Mouse (Mus musculus) forebrain, embryonic 16.5 days (tissue): ENCODE measurements at regions not wholly inside any gene's neighbourhood (a gene's known extent, or its start where the extent isn't known, plus 50 kb on each side); places are given as distances from the start of the nearest gene placed in this dataset.

ENCODE experiments used
- ATAC-seq: fragments of 200-750 bp; cut with Nextera tagmentation; 2 replicates; pipeline ENCODE4 v1.8.0; 2017; ENCODE audit warnings: mild to moderate bottlenecking, moderate library complexity
- H3K27ac ChIP-seq: fragments of 300-500 bp; sonication (generic); 2 replicates; pipeline ENCODE4 v1.5.1; 2014; ENCODE audit warnings: low read length, control low read depth
- H3K27me3 ChIP-seq: fragments of 300-500 bp; sonication (generic); replicated peaks from 2 replicates; pipeline ENCODE4 v1.6.1; 2014; ENCODE audit warnings: low read length; ENCODE audit not compliant: control insufficient read depth, insufficient read depth
- H3K36me3 ChIP-seq: fragments of 300-500 bp; sonication (generic); 2 replicates; pipeline ENCODE4 v1.6.1; 2014; ENCODE audit not compliant: control insufficient read depth, insufficient read depth
- H3K4me1 ChIP-seq: fragments of 300-500 bp; sonication (generic); replicated peaks from 2 replicates; pipeline ENCODE4 v1.6.1; 2014; ENCODE audit warnings: low read length; ENCODE audit not compliant: control insufficient read depth, insufficient read depth
- H3K4me2 ChIP-seq: fragments of 300-500 bp; sonication (generic); 2 replicates; pipeline ENCODE4 v1.6.1; 2014; ENCODE audit warnings: mild to moderate bottlenecking, low read length, control low read depth
- H3K4me3 ChIP-seq: fragments of 300-500 bp; sonication (generic); replicated peaks from 2 replicates; pipeline ENCODE4 v1.5.1; 2014; ENCODE audit warnings: mild to moderate bottlenecking, low read length, control low read depth
- H3K9ac ChIP-seq: fragments of 300-500 bp; sonication (generic); replicated peaks from 2 replicates; pipeline ENCODE4 v1.6.1; 2014; ENCODE audit warnings: low read depth, low read length, control low read depth
- H3K9me3 ChIP-seq: fragments of 300-500 bp; sonication (generic); 2 replicates; pipeline ENCODE4 v1.6.1; 2016; ENCODE audit warnings: low read length; ENCODE audit not compliant: control insufficient read depth
- WGBS: fragments of 180-500 bp; shearing (Covaris S2); extraction: QIAGEN DNeasy Blood & Tissue Kit; methylation state at CpG from one replicate; pipeline ENCODE4 v1.1.7; 2014; 5-methylcytosine and 5-hydroxymethylcytosine counted together

DNA sequence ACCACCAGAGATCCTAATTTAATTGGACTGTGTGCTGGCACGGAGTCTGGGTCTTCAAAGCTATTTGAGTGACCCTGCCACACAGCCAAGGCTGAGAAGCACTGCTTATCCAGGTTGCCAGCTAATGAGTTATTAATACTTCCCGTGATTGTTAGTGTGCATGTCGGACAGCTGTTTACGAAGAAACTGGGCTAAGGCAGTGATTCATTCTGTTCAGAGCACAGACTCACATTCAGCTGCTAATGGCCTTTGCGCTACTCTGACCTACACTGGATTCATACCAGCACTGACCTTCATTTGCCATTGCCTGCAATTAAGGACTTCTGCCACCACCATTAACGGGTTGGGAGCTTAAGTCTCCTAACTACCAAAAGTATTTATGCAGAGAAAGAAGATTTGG is 156.7 kb upstream of the Dppa4 start:
- H3K27ac ChIP-seq = no peak overlapping the region
- H3K27me3 ChIP-seq = no peaks in the 10 kb centered on the region
- H3K9ac ChIP-seq = no peak overlapping the region
- ATAC-seq = peak; percentile 40; the same call in 1 of the 2 replicates
- 36% methylated on average over 6 of the region's 6 CpGs for WGBS
- no peak overlapping the region for H3K4me2 ChIP-seq
- H3K9me3 ChIP-seq = no peaks in the 10 kb centered on the region
- H3K4me3 ChIP-seq = no peak overlapping the region
- no peaks in the 10 kb centered on the region for H3K36me3 ChIP-seq
- H3K4me1 ChIP-seq = no peaks in the 10 kb centered on the region

DNA sequence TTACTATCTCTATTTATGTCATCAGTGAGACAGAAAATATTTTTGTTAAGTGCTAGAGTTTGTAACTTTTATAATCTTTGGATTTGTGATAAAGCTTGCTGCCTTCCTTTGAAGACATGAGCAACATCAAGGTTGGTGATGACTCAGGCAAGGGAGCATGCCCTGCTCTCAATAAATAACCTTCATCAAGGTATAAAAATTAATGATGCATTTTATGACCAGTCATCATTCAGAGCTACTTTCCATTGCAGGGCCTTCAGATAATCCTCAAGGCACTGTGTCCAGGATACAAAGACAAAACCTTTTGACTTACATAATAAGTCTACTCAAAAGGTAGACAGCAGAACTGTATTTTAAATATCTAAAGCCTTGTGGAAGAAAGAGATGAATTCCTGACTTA is 156.2 kb upstream of the Dppa4 start:
- Histone ChIP-seq H3K27ac (no peak overlapping the region), H3K36me3 (no peaks in the 10 kb centered on the region)
- ATAC-seq = no peak

DNA sequence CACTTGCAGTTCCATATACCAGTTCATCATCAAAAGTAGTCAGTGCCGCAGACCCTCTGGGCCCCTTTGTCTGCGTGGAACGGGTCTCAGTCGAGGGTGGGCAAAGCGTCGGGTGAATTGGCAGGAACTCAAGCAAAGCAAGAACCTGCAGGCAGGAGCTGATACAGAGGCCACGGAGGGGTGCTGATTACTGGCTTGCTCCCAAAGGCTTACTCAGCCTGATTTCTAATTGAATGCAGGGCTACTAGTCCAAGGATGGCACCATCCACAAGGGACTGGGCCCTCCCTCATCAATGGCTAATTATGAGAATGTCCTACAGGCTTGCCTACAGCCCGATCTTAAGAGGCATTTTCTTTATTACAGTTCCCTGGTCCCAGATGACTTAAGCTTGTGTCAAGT is 128.2 kb upstream of the Dppa4 start:
- H3K4me2 ChIP-seq = no peak overlapping the region
- no peak overlapping the region for H3K4me3 ChIP-seq
- H3K9ac ChIP-seq = no peak overlapping the region
- H3K36me3 ChIP-seq = no peaks in the 10 kb centered on the region
- no peaks in the 10 kb centered on the region for H3K4me1 ChIP-seq
- no peak for ATAC-seq
- no peak overlapping the region for H3K27ac ChIP-seq
- H3K9me3 ChIP-seq = no peaks in the 10 kb centered on the region
- 61% methylated on average over 8 of the region's 8 CpGs for WGBS
- H3K27me3 ChIP-seq = no peaks in the 10 kb centered on the region

More for the DNA sequence above, 156.2 kb upstream of the Dppa4 start:
- Histone ChIP-seq H3K9ac (no peak overlapping the region), H3K4me2 (no peak overlapping the region), H3K27me3 (no peaks in the 10 kb centered on the region), H3K9me3 (no peaks in the 10 kb centered on the region), H3K4me1 (no peaks in the 10 kb centered on the region), H3K4me3 (no peak overlapping the region)

DNA sequence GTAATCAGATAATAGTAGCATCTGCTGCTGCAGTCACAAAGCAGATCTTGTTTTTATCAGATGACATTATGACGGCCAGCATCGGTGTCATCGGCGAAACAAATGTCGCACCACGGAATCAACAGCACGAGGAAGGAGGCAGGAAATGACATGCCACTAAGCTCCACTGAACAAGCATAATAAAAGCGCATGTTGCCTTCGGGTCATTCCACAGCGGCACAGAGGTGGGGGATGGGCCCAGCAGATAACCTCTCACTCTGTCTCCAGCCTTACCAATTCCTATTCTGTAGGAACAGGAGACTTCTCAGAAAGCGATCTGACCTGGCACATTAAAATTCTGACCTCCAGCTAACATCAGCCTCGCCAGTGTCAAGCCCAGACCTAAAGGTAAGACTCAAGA is 93.1 kb upstream of the Dppa4 start:
- no peaks in the 10 kb centered on the region for H3K9me3 ChIP-seq
- ATAC-seq = no peak
- H3K4me2 ChIP-seq = no peak overlapping the region
- WGBS = 88% methylated on average over 12 of the region's 12 CpGs
- no peak overlapping the region for H3K9ac ChIP-seq
- H3K27me3 ChIP-seq = no peaks in the 10 kb centered on the region
- H3K4me3 ChIP-seq = no peak overlapping the region
- H3K27ac ChIP-seq = no peak overlapping the region
- no peaks in the 10 kb centered on the region for H3K36me3 ChIP-seq
- no peaks in the 10 kb centered on the region for H3K4me1 ChIP-seq

DNA sequence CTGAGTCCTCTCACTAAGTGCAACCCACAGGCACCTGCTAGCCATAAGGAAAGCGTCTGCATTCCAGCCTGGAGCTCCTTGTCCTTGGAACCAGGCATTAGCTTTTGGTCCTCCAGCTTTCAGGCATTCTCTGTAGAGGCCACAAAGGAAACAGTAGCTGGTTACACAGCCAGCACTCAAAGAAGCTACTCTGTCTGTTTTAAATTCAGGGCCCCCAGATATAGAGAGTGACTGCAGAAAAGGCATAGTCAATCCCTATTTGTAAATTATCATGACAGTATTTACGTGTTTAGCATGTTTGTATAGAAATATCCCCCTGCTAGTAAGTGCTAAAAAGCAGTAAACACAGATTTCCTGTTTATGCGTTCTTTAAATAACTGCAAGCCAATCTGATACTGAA is 91.3 kb upstream of the Dppa4 start:
- Histone ChIP-seq H3K27me3 (no peaks in the 10 kb centered on the region), H3K27ac (no peak overlapping the region), H3K36me3 (no peaks in the 10 kb centered on the region), H3K4me3 (no peak overlapping the region), H3K9ac (no peak overlapping the region), H3K9me3 (no peaks in the 10 kb centered on the region), H3K4me1 (no peaks in the 10 kb centered on the region), H3K4me2 (no peak overlapping the region)
- no peak for ATAC-seq
- WGBS = 87% methylated on average over 3 of the region's 3 CpGs

DNA sequence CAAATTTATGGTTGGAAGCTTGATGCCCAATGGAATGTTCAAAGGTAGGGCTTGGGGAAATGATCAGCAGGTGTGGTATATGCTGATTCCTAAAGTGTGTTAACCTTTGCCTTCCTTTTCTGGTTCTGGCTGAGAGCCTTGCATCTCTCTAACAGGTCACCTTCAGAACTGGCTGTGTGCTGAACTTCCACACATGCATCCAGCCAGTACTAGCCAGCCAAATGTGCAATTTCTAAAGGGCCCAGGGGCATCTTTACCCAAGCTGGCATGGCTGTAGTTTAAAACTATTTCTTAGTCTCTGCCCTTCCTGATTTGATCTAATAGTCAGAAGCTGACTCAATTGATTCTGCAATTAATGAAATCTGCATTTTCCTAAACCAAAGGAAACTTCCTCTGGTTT is 68.6 kb upstream of the Dppa4 start:
- ATAC-seq = no peak
- Histone ChIP-seq H3K36me3 (no peaks in the 10 kb centered on the region), H3K27ac (no peak overlapping the region), H3K4me3 (no peak overlapping the region), H3K9me3 (no peaks in the 10 kb centered on the region), H3K4me1 (no peaks in the 10 kb centered on the region), H3K4me2 (no peak overlapping the region), H3K9ac (no peak overlapping the region), H3K27me3 (no peaks in the 10 kb centered on the region)
